Mouse (Mus musculus) midbrain, postnatal 0 days (tissue): ENCODE measurements at regions not wholly inside any gene's neighbourhood (a gene's known extent, or its start where the extent isn't known, plus 50 kb on each side); places are given as distances from the start of the nearest gene placed in this dataset.

Source experiments
- ATAC-seq: fragments of 200-750 bp; cut with Nextera tagmentation; 2 replicates; pipeline ENCODE4 v1.8.0; 2017; ENCODE audit warnings: moderate number of reproducible peaks, mild to moderate bottlenecking, moderate TSS enrichment, moderate library complexity; ENCODE audit not compliant: low FRiP score
- DNase-seq: peaks from one replicate; pipeline ENCODE4 v3.0.0-alpha.2; 2015; ENCODE audit warnings: low spot score
- H3K27ac ChIP-seq: fragments of 300-500 bp; sonication (generic); 2 replicates; pipeline ENCODE4 v1.5.1; 2014; ENCODE audit warnings: low read depth, mild to moderate bottlenecking, low read length, mixed read lengths
- H3K27me3 ChIP-seq: fragments of 300-500 bp; sonication (generic); 2 replicates; pipeline ENCODE4 v1.6.1; 2014; ENCODE audit warnings: low read length, control low read depth, mixed read lengths; ENCODE audit not compliant: insufficient read depth
- H3K36me3 ChIP-seq: fragments of 300-500 bp; sonication (generic); 2 replicates; pipeline ENCODE4 v1.6.1; 2014; ENCODE audit warnings: low read length, control low read depth, mixed read lengths; ENCODE audit not compliant: insufficient read depth
- H3K4me1 ChIP-seq: fragments of 300-500 bp; sonication (generic); 2 replicates; pipeline ENCODE4 v1.6.1; 2014; ENCODE audit warnings: mild to moderate bottlenecking, control low read depth, antibody characterized with exemption, low read length, mixed read lengths; ENCODE audit not compliant: insufficient read depth
- H3K4me2 ChIP-seq: fragments of 300-500 bp; sonication (generic); 2 replicates; pipeline ENCODE4 v1.6.1; 2014; ENCODE audit warnings: low read depth, mild to moderate bottlenecking, low read length, mixed read lengths; ENCODE audit not compliant: poor library complexity, severe bottlenecking
- H3K4me3 ChIP-seq: fragments of 300-500 bp; sonication (generic); 2 replicates; pipeline ENCODE4 v1.5.1; 2014; ENCODE audit warnings: low read depth, mild to moderate bottlenecking, low read length, moderate library complexity
- H3K9ac ChIP-seq: fragments of 300-500 bp; sonication (generic); replicated peaks from 2 replicates; pipeline ENCODE4 v1.6.1; 2014; ENCODE audit warnings: mild to moderate bottlenecking, low read length, moderate library complexity, mixed read lengths; ENCODE audit not compliant: poor library complexity, severe bottlenecking
- H3K9me3 ChIP-seq: fragments of 300-500 bp; sonication (generic); 2 replicates; pipeline ENCODE4 v1.6.1; 2016; ENCODE audit warnings: low read length, control low read depth
- CTCF ChIP-seq: IDR thresholded peaks from 2 replicates; pipeline ENCODE4 v1.5.1; 2016; ENCODE audit warnings: antibody characterized with exemption, mild to moderate bottlenecking
- WGBS: fragments of 180-500 bp; shearing (Covaris S2); extraction: QIAGEN DNeasy Blood & Tissue Kit; methylation state at CpG from one replicate; pipeline ENCODE4 v1.1.7; 2014; 5-methylcytosine and 5-hydroxymethylcytosine counted together

DNA sequence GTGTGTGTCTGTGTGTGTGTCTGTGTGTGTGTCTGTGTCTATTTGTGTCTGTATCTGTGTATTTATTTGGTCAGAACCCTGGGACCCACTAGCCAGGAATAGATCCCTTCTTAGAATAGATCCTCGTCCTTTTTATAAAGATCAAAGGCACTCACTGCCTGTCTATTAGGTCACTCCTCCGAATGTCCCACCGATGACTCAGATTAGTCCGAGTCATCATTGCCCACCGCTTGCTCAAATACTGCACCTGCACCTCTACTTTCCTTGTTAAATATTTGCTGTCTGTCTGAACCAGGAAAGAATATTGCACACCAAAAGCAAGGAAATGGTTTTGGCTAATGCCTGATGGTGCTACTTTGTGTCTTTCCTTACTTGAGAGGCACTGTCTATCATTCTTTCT lies 112.7 kb downstream of the Mreg start:
- Histone ChIP-seq H3K36me3 (no peaks in the 10 kb centered on the region), H3K9ac (no peak overlapping the region), H3K4me3 (no peak overlapping the region), H3K9me3 (no peaks in the 10 kb centered on the region), H3K27me3 (no peaks in the 10 kb centered on the region), H3K27ac (no peak overlapping the region), H3K4me2 (no peak overlapping the region), H3K4me1 (no peaks in the 10 kb centered on the region)
- ATAC-seq (no peak), DNase-seq (no peak)
- no peak for TF ChIP-seq CTCF
- 76% methylated on average over 5 of the region's 5 CpGs for WGBS

DNA sequence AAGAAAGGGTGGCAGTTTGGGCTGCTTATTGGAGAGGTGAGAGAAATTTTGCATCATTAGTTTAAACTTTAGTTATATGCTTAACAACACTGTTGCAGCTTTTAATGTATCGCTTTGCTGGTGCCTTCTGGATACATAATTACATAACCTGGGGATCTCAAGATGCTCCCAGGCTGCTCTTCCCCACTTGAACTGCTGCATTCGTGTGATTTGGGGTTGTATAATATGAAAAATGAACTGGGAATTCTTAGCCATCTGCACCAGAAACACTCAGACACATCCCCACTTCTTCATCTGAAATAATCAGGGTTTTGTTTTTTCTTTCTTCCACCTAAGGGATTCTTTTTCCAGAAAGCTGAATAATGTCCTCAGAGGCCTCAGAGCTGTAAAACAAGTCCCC lies 120.8 kb downstream of the Mreg start:
- Histone ChIP-seq H3K36me3 (no peaks in the 10 kb centered on the region), H3K9ac (no peak overlapping the region), H3K4me3 (no peak overlapping the region), H3K9me3 (no peaks in the 10 kb centered on the region), H3K4me1 (no peaks in the 10 kb centered on the region), H3K4me2 (no peak overlapping the region), H3K27me3 (no peaks in the 10 kb centered on the region), H3K27ac (no peak overlapping the region)
- no peak for TF ChIP-seq CTCF
- ATAC-seq (no peak), DNase-seq (no peak)
- 71% methylated on average over 2 of the region's 2 CpGs for WGBS

DNA sequence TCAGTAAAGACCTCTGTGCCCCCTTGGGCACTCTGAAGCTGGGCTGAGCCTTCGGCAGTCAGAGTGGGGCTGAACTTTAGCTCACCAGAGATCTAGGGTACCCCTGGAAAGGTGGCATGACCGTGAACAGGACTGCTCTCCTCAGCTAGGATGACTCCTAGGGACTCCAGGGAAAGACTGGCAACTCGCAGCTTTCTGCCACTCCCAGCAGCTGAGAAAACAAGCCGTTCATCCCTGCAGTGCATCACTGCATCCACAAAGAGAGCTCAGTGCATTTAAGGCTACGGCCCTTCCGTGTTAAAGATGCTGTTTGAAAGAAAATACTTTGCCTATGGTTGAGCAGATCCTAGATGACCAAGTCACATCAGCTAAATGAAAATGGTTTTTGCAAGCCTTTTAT lies 126.4 kb downstream of the Mreg start:
- no peak overlapping the region for H3K4me3 ChIP-seq
- no peak for TF ChIP-seq CTCF
- H3K36me3 ChIP-seq, result no peaks in the 10 kb centered on the region
- H3K4me1 ChIP-seq, result no peaks in the 10 kb centered on the region
- H3K27ac ChIP-seq, result no peak overlapping the region
- no peaks in the 10 kb centered on the region for H3K9me3 ChIP-seq
- DNase-seq, result no peak
- H3K4me2 ChIP-seq, result no peak overlapping the region
- H3K27me3 ChIP-seq, result no peaks in the 10 kb centered on the region
- ATAC-seq, result no peak
- H3K9ac ChIP-seq, result no peak overlapping the region
- WGBS, result 64% methylated on average over 6 of the region's 6 CpGs

DNA sequence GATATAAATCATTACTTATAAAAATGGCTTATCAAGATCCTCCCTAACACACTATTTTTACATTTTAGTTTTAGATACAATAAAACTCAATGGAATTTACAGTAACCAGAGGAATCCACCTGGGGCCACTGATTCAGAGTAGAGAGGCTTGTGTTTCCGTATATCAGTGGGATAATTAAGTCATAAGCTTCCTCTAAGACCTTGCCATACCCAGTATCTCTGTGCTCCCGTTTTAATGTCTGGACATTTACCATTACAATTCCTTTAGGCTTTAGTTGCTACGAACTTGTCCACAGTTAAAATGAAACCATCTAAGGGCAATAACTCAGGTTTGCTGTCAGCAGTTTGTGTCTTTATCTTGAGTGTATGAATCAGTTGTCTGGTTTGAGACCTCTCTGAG lies 127.9 kb downstream of the Mreg start:
- Histone ChIP-seq H3K27ac (no peak overlapping the region), H3K9ac (no peak overlapping the region), H3K4me3 (no peak overlapping the region), H3K9me3 (no peaks in the 10 kb centered on the region), H3K36me3 (no peaks in the 10 kb centered on the region), H3K4me2 (no peak overlapping the region), H3K4me1 (no peaks in the 10 kb centered on the region), H3K27me3 (no peaks in the 10 kb centered on the region)
- WGBS, result 68% methylated on average over 3 of the region's 3 CpGs
- DNase-seq (no peak), ATAC-seq (no peak)
- no peak for TF ChIP-seq CTCF

DNA sequence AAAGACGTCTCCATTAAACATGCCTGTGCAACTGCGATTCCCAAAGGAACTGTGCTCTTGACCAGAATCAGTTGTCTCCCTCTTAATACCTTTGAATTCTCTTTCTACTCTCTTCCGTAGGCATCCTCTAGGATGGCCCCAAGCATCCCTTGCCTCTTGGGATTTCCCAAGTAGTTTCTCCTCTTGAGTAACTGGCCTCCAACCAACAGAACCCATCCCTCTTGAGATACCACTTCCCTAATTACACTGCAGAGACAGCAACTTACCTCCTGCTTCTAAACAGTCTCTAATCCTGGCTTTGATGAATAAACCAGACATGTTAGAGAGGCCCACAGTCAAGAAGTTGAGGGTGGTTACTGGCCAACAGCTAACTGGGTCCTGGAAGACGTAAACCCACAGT lies 129.7 kb downstream of the Mreg start:
- TF ChIP-seq CTCF, result no peak
- no peaks in the 10 kb centered on the region for H3K4me1 ChIP-seq
- H3K4me2 ChIP-seq, result no peak overlapping the region
- H3K36me3 ChIP-seq, result no peaks in the 10 kb centered on the region
- H3K27ac ChIP-seq, result no peak overlapping the region
- no peak overlapping the region for H3K9ac ChIP-seq
- H3K9me3 ChIP-seq, result no peaks in the 10 kb centered on the region
- ATAC-seq (no peak), DNase-seq (no peak)
- WGBS, result 62% methylated on average over 4 of the region's 4 CpGs
- H3K4me3 ChIP-seq, result no peak overlapping the region
- no peaks in the 10 kb centered on the region for H3K27me3 ChIP-seq

DNA sequence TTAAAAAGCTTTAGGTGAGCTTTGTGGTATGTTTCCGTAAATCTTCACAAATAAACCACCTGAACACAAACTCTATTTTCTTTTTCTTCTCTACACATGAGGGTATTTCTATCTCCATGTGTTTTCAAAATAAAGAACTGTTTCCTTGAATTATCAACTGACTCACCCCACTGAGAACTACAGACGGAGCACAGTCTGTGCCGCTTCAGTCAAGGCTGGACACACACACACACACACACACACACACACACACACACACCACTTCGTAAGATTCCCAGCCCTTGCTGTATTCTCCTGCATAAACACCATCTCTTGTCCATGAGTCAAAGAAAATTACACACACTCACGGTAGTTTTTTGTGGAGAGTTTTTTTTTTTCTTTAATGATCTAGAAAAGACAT lies 130.3 kb downstream of the Mreg start:
- no peaks in the 10 kb centered on the region for H3K4me1 ChIP-seq
- H3K27me3 ChIP-seq, result no peaks in the 10 kb centered on the region
- no peak overlapping the region for H3K4me3 ChIP-seq
- H3K36me3 ChIP-seq, result no peaks in the 10 kb centered on the region
- WGBS, result 62% methylated on average over 5 of the region's 5 CpGs
- no peak overlapping the region for H3K27ac ChIP-seq
- TF ChIP-seq CTCF, result no peak
- no peak overlapping the region for H3K9ac ChIP-seq
- H3K4me2 ChIP-seq, result no peak overlapping the region
- DNase-seq (no peak), ATAC-seq (no peak)
- H3K9me3 ChIP-seq, result no peaks in the 10 kb centered on the region
